Mouse (Mus musculus): Measurements from ENCODE around the gene Tead1. TPM values are rescaled to one million over a fixed set of nuclear protein-coding genes. Genes with fewer than 3 reads are reported as not detected.

Gene Tead1
- polyA plus RNA-seq, 1 experiment, result 4.4 TPM

DNA sequence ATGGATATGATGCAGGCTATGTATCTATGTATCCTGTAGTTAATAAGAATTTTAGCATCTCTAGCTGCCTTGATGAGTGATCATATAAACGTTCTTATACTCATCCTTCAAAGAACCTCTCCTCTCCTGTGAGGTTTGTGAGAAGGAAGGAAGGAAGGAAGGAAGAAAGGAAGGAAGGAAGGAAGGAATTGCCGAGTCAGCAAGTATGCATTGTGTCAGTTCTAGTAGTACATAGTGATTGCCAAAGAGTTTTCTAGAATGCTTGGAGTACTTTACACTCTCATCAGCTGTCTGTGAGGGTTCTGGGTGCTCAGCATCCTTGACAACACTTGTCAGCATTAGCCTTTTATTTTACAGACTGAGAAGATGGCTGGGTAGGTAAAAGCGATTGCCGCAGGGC is 69.2 kb downstream of the Tead1 start:
- Histone ChIP-seq H3K27me3 (ENCODE audit: control insufficient read depth, insufficient read depth, low read length) (no peaks in the 10 kb centered on the region), H3K36me3 (ENCODE audit: control insufficient read depth, insufficient read depth, low read length) (no peaks in the 10 kb centered on the region), H3K27ac (ENCODE audit: control insufficient read depth, insufficient read depth, low read length) (no peak overlapping the region), H3K4me3 (ENCODE audit: control insufficient read depth, insufficient read depth, low read length) (no peak overlapping the region), H3K4me1 (replicated peaks; ENCODE audit: control insufficient read depth, insufficient read depth, low read length) (no peaks in the 10 kb centered on the region)
- DNase-seq, result no peak
- WGBS, result 84% methylated on average over 4 of the region's 4 CpGs
- TF ChIP-seq POLR2A (IDR thresholded peaks at IDR 0.05; ENCODE audit: control insufficient read depth, extremely low read depth, insufficient read depth, low read length, poor library complexity), result no peak
- TF ChIP-seq CTCF (IDR thresholded peaks at IDR 0.05; ENCODE audit: borderline replicate concordance, control insufficient read depth, extremely low read depth, insufficient read depth, low read length, poor library complexity), result no peak

DNA sequence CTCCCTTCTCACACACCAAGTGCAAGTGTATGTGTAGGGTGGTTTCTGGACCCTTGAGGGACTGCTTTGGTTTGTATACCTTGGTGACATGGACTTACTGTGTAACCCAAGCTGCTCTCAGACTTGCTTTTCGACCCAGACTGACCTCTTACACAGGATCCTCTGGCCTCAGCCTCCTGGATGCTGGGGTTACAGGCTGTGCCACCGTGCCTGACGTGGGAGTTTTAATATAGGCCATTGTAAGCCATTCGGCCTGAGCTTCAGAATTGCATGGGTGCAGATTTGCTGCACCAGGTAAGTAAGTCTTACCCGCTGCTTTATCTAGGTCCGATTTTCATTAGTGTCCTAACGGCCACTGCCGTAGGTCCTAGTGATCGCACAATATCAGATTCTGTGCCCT is 71.0 kb downstream of the Tead1 start:
- no peak for DNase-seq
- Histone ChIP-seq H3K4me3 (ENCODE audit: control insufficient read depth, insufficient read depth, low read length) (no peak overlapping the region), H3K27me3 (ENCODE audit: control insufficient read depth, insufficient read depth, low read length) (no peaks in the 10 kb centered on the region), H3K36me3 (ENCODE audit: control insufficient read depth, insufficient read depth, low read length) (no peaks in the 10 kb centered on the region), H3K4me1 (replicated peaks; ENCODE audit: control insufficient read depth, insufficient read depth, low read length) (no peaks in the 10 kb centered on the region), H3K27ac (ENCODE audit: control insufficient read depth, insufficient read depth, low read length) (no peak overlapping the region)
- TF ChIP-seq CTCF (IDR thresholded peaks at IDR 0.05; ENCODE audit: borderline replicate concordance, control insufficient read depth, extremely low read depth, insufficient read depth, low read length, poor library complexity), result no peak
- no peak for TF ChIP-seq POLR2A (IDR thresholded peaks at IDR 0.05; ENCODE audit: control insufficient read depth, extremely low read depth, insufficient read depth, low read length, poor library complexity)
- WGBS, result 90% methylated on average over 9 of the region's 9 CpGs

DNA sequence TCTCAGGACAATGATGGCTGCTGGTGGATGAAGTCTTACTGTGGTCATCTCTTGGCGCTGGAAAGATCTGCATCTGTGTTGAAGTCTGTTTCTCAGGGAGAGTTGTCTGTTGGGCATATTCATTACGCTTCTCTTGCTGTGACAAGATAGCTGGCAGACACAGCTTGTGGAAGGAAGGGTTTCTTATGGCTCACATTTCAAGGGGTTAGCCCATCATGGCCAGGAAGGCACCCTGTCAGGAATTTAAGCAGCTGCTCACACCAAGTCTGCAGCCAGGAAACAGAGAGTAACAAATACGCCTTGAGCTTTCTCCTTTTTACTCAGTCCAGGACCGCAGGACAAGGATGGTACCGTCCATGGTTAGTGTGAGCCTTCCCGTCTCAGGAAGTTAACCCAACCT is 73.2 kb downstream of the Tead1 start:
- Histone ChIP-seq H3K36me3 (ENCODE audit: control insufficient read depth, insufficient read depth, low read length) (no peaks in the 10 kb centered on the region), H3K27ac (ENCODE audit: control insufficient read depth, insufficient read depth, low read length) (no peak overlapping the region), H3K4me3 (ENCODE audit: control insufficient read depth, insufficient read depth, low read length) (no peak overlapping the region), H3K27me3 (ENCODE audit: control insufficient read depth, insufficient read depth, low read length) (no peaks in the 10 kb centered on the region), H3K4me1 (replicated peaks; ENCODE audit: control insufficient read depth, insufficient read depth, low read length) (no peaks in the 10 kb centered on the region)
- DNase-seq, result no peak
- WGBS, result 88% methylated on average over 6 of the region's 6 CpGs
- TF ChIP-seq POLR2A (IDR thresholded peaks at IDR 0.05; ENCODE audit: control insufficient read depth, extremely low read depth, insufficient read depth, low read length, poor library complexity) (no peak), CTCF (IDR thresholded peaks at IDR 0.05; ENCODE audit: borderline replicate concordance, control insufficient read depth, extremely low read depth, insufficient read depth, low read length, poor library complexity) (no peak)

DNA sequence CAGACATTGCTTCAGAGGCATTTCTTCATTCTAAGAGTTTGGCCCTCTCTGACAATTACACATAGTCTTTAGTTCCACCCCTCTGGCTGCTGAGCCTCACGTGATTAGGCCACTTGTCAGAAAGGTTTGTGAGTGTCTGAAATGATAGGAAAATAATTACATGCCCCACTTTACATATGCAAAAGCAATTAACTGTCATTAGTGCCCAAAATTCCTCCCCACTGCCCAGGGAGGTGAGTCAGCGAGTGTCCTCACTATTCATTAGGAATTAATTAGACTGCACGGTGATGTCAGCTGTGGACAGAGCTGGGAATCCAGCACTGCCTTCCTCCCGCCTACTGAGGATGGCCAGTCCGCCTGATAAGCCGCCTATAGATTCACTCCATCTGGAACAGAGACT is 74.2 kb downstream of the Tead1 start:
- H3K27me3 ChIP-seq (ENCODE audit: control insufficient read depth, insufficient read depth, low read length), result no peaks in the 10 kb centered on the region
- no peaks in the 10 kb centered on the region for H3K4me1 ChIP-seq (replicated peaks; ENCODE audit: control insufficient read depth, insufficient read depth, low read length)
- DNase-seq, result no peak
- H3K36me3 ChIP-seq (ENCODE audit: control insufficient read depth, insufficient read depth, low read length), result no peaks in the 10 kb centered on the region
- H3K4me3 ChIP-seq (ENCODE audit: control insufficient read depth, insufficient read depth, low read length), result no peak overlapping the region
- no peak for TF ChIP-seq POLR2A (IDR thresholded peaks at IDR 0.05; ENCODE audit: control insufficient read depth, extremely low read depth, insufficient read depth, low read length, poor library complexity)
- no peak for TF ChIP-seq CTCF (IDR thresholded peaks at IDR 0.05; ENCODE audit: borderline replicate concordance, control insufficient read depth, extremely low read depth, insufficient read depth, low read length, poor library complexity)
- no peak overlapping the region for H3K27ac ChIP-seq (ENCODE audit: control insufficient read depth, insufficient read depth, low read length)
- WGBS, result 77% methylated on average over 6 of the region's 6 CpGs

DNA sequence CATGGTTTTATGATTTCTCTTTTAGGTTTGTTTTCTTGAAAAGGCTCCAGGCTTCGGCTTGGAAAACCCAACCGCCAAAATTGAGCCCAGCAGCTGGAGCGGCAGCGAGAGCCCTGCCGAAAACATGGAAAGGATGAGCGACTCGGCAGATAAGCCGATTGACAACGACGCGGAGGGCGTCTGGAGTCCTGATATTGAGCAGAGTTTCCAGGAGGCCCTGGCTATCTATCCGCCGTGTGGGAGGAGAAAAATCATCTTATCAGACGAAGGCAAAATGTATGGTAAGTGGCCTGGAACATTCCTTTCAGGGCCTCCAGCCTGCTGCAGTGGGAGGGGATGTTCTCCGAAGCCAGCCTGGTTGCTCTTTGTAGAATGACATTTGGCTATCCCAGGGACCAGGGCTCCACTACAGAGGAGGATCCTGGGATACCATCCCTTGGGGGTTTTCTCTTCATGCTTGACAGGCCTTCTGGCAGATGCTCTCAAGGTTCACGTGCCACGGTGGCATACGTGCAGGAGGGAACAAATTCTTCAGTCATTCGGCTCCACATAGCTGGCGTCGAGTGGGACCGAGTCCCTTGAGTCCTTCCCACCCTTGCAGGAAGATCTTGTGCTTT is 80.3 kb downstream of the Tead1 start:
- peaks cover 6% of the 10 kb centered on the region; the same call in 1 of the 2 replicates for H3K4me1 ChIP-seq (replicated peaks; ENCODE audit: control insufficient read depth, insufficient read depth, low read length)
- no peak for TF ChIP-seq CTCF (IDR thresholded peaks at IDR 0.05; ENCODE audit: borderline replicate concordance, control insufficient read depth, extremely low read depth, insufficient read depth, low read length, poor library complexity)
- no peak for TF ChIP-seq POLR2A (IDR thresholded peaks at IDR 0.05; ENCODE audit: control insufficient read depth, extremely low read depth, insufficient read depth, low read length, poor library complexity)
- no peak overlapping the region for H3K4me3 ChIP-seq (ENCODE audit: control insufficient read depth, insufficient read depth, low read length)
- no peak overlapping the region for H3K27ac ChIP-seq (ENCODE audit: control insufficient read depth, insufficient read depth, low read length)
- no peaks in the 10 kb centered on the region for H3K36me3 ChIP-seq (ENCODE audit: control insufficient read depth, insufficient read depth, low read length)
- H3K27me3 ChIP-seq (ENCODE audit: control insufficient read depth, insufficient read depth, low read length), result no peaks in the 10 kb centered on the region
- 93% methylated on average over 23 of the region's 23 CpGs for WGBS
- no peak for DNase-seq

DNA sequence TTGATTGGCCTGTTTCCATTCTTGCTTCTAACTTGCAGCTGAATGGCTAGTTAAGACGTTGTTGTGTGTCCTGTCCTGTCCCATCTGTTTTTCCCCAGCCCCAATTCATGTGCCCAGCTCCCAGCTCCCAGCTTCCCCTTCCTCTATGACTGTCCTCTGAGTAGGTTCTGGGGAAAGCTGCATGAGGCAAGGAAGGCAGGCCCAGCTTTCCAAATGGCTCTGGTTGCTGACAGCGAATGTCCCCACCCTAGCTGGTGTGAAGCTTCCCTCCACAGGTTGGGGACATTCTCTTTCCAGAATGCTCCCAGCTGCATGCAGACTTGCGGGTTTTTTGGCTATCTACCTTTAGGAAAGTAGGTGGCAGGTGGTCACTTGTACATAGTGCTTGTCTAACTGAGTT is 81.2 kb downstream of the Tead1 start:
- TF ChIP-seq POLR2A (IDR thresholded peaks at IDR 0.05; ENCODE audit: control insufficient read depth, extremely low read depth, insufficient read depth, low read length, poor library complexity) (no peak), CTCF (IDR thresholded peaks at IDR 0.05; ENCODE audit: borderline replicate concordance, control insufficient read depth, extremely low read depth, insufficient read depth, low read length, poor library complexity) (no peak)
- Histone ChIP-seq H3K27me3 (ENCODE audit: control insufficient read depth, insufficient read depth, low read length) (no peaks in the 10 kb centered on the region), H3K36me3 (ENCODE audit: control insufficient read depth, insufficient read depth, low read length) (no peaks in the 10 kb centered on the region), H3K4me3 (ENCODE audit: control insufficient read depth, insufficient read depth, low read length) (no peak overlapping the region), H3K4me1 (replicated peaks; ENCODE audit: control insufficient read depth, insufficient read depth, low read length) (peaks cover 6% of the 10 kb centered on the region; the same call in 1 of the 2 replicates), H3K27ac (ENCODE audit: control insufficient read depth, insufficient read depth, low read length) (no peak overlapping the region)
- WGBS, result 76% methylated on average over 3 of the region's 3 CpGs
- no peak for DNase-seq

DNA sequence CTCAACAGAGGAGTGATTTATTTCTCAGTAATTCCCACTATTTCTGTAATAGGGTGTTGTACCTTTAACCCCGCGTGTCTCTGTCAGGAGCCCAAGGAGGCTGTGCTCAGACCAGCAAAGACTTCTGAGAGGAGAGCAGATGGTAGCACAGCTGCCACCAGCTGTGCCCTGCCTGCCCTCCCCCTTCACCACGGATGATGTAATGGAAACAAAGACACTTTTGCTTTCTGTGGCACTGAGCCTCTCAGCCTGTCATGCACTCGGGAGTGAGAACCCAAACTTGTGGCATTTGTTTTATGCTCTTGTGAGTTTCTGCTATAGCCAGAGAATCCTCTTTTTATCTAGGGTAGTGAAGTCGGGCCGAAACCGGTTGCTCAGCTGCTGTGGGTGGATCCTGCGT is 81.7 kb downstream of the Tead1 start:
- peak overlapping the region; percentile 65; the same call in 1 of the 2 replicates for H3K27ac ChIP-seq (ENCODE audit: control insufficient read depth, insufficient read depth, low read length)
- no peaks in the 10 kb centered on the region for H3K27me3 ChIP-seq (ENCODE audit: control insufficient read depth, insufficient read depth, low read length)
- 51% methylated on average over 8 of the region's 8 CpGs for WGBS
- no peak for TF ChIP-seq CTCF (IDR thresholded peaks at IDR 0.05; ENCODE audit: borderline replicate concordance, control insufficient read depth, extremely low read depth, insufficient read depth, low read length, poor library complexity)
- TF ChIP-seq POLR2A (IDR thresholded peaks at IDR 0.05; ENCODE audit: control insufficient read depth, extremely low read depth, insufficient read depth, low read length, poor library complexity), result no peak
- no peak overlapping the region for H3K4me3 ChIP-seq (ENCODE audit: control insufficient read depth, insufficient read depth, low read length)
- no peaks in the 10 kb centered on the region for H3K36me3 ChIP-seq (ENCODE audit: control insufficient read depth, insufficient read depth, low read length)
- peak; percentile 33 for DNase-seq
- peaks cover 6% of the 10 kb centered on the region; the same call in 1 of the 2 replicates for H3K4me1 ChIP-seq (replicated peaks; ENCODE audit: control insufficient read depth, insufficient read depth, low read length)
